Mouse (Mus musculus) intestine, postnatal 0 days (tissue): ENCODE results near the gene Ccdc158. TPM values are rescaled to one million over a fixed set of nuclear protein-coding genes. Genes with fewer than 3 reads are reported as not detected.

Experiments
- ATAC-seq: fragments of 200-750 bp; cut with Nextera tagmentation; 2 replicates; pipeline ENCODE4 v1.8.0; 2017; ENCODE audit warnings: mild to moderate bottlenecking, moderate TSS enrichment, moderate library complexity
- H3K27ac ChIP-seq: fragments of 300-500 bp; sonication (generic); 2 replicates; pipeline ENCODE4 v1.5.1; 2014; ENCODE audit warnings: mild to moderate bottlenecking, low read depth, low read length, moderate library complexity
- H3K27me3 ChIP-seq: fragments of 300-500 bp; sonication (generic); replicated peaks from 2 replicates; pipeline ENCODE4 v1.6.1; 2014; ENCODE audit warnings: low read length, mixed read lengths; ENCODE audit not compliant: control insufficient read depth, insufficient read depth
- H3K36me3 ChIP-seq: fragments of 300-500 bp; sonication (generic); 2 replicates; pipeline ENCODE4 v1.6.1; 2014; ENCODE audit warnings: mild to moderate bottlenecking, moderate library complexity; ENCODE audit not compliant: control insufficient read depth, insufficient read depth
- H3K4me1 ChIP-seq: fragments of 300-500 bp; sonication (generic); replicated peaks from 2 replicates; pipeline ENCODE4 v1.6.1; 2014; ENCODE audit warnings: antibody characterized with exemption, low read length, mixed read lengths; ENCODE audit not compliant: control insufficient read depth, insufficient read depth
- H3K4me2 ChIP-seq: fragments of 300-500 bp; sonication (generic); replicated peaks from 2 replicates; pipeline ENCODE4 v1.6.1; 2014; ENCODE audit warnings: low read depth, mild to moderate bottlenecking, moderate library complexity
- H3K4me3 ChIP-seq: fragments of 300-500 bp; sonication (generic); 2 replicates; pipeline ENCODE4 v1.5.1; 2014; ENCODE audit warnings: low read depth, low read length
- H3K9ac ChIP-seq: fragments of 300-500 bp; sonication (generic); 2 replicates; pipeline ENCODE4 v1.6.1; 2014; ENCODE audit warnings: mild to moderate bottlenecking, low read depth, low read length
- H3K9me3 ChIP-seq: fragments of 300-500 bp; sonication (generic); 2 replicates; pipeline ENCODE4 v1.6.1; 2016; ENCODE audit warnings: mixed run types; ENCODE audit not compliant: control insufficient read depth
- CTCF ChIP-seq: sonication (generic); IDR thresholded peaks from 2 replicates; pipeline ENCODE4 v1.5.1; 2016; ENCODE audit warnings: low read depth, mild to moderate bottlenecking, control low read depth, antibody characterized with exemption, moderate library complexity
- WGBS: fragments of 180-500 bp; shearing (Covaris S2); extraction: QIAGEN DNeasy Blood & Tissue Kit; methylation state at CpG from one replicate; pipeline ENCODE4 v1.1.7; 2014; 5-methylcytosine and 5-hydroxymethylcytosine counted together
- polyA plus RNA-seq: library from polyadenylated mRNA; unstranded; fragments of >200 nt; fragmentation: Nextera tagmentation; extraction: Ambion mirVana; gene quantifications from 2 replicates; pipeline ENCODE4 v1.2.1, GENCODE M21; 2015

Ccdc158 gene
- polyA plus RNA-seq, 1 experiment from 2014 or later, result 0.29 TPM

DNA sequence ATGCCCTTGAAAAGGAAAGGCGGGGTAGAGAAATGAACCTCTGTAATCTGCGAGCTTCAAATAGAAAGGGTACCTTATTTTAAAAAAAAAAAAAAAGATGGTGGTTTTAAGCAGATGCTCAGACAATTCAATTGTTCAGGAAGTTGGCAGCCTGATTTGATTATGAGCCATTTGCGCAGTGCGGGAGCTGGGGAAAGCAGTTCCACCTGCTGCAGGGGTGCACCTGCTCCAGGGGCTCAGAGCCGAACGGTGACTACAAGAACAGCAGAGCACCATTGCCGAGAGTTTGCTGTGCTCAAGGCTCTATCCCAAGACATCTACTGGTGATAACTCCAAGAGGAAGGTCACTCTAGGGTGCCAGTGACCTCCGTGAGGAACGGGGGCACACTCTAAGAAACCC lies 13.5 kb upstream of the Ccdc158 start:
- TF ChIP-seq CTCF, result no peak

DNA sequence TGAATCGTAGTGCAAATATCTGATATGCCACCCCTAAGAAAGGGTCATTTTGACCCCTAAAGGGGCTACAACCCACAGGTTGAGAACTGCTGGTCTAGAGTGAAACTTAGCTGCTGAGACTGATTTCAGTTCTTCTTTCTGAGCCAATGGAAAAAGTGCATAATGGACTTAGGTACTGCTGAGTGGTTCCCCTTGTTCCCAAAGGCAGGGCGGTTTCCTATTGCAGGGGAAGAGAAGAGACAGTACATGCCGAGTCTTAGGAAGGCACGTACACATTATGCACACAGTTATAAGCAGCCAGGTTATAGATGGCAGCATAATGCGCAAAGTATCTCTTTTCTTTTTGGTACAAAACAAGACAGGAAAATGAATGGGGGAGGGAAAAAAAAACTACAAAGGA lies 13.1 kb upstream of the Ccdc158 start:
- H3K27me3 ChIP-seq, result no peaks in the 10 kb centered on the region; the same call in 1 of the 2 replicates
- H3K4me1 ChIP-seq, result no peaks in the 10 kb centered on the region
- H3K4me2 ChIP-seq, result no peak overlapping the region
- no peak overlapping the region for H3K27ac ChIP-seq
- H3K9ac ChIP-seq, result no peak overlapping the region
- TF ChIP-seq CTCF, result no peak
- H3K36me3 ChIP-seq, result no peaks in the 10 kb centered on the region
- no peak overlapping the region for H3K4me3 ChIP-seq
- 82% methylated on average over 5 of the region's 5 CpGs for WGBS
- H3K9me3 ChIP-seq, result no peaks in the 10 kb centered on the region
- ATAC-seq, result no peak

More for the DNA sequence above, 13.5 kb upstream of the Ccdc158 start:
- H3K4me1 ChIP-seq, result no peaks in the 10 kb centered on the region
- no peak for ATAC-seq
- 86% methylated on average over 9 of the region's 9 CpGs for WGBS
- H3K4me2 ChIP-seq, result no peak overlapping the region
- no peak overlapping the region for H3K4me3 ChIP-seq
- no peak overlapping the region for H3K9ac ChIP-seq
- no peaks in the 10 kb centered on the region for H3K9me3 ChIP-seq
- H3K27me3 ChIP-seq, result no peaks in the 10 kb centered on the region; the same call in 1 of the 2 replicates
- H3K27ac ChIP-seq, result no peak overlapping the region
- H3K36me3 ChIP-seq, result no peaks in the 10 kb centered on the region

DNA sequence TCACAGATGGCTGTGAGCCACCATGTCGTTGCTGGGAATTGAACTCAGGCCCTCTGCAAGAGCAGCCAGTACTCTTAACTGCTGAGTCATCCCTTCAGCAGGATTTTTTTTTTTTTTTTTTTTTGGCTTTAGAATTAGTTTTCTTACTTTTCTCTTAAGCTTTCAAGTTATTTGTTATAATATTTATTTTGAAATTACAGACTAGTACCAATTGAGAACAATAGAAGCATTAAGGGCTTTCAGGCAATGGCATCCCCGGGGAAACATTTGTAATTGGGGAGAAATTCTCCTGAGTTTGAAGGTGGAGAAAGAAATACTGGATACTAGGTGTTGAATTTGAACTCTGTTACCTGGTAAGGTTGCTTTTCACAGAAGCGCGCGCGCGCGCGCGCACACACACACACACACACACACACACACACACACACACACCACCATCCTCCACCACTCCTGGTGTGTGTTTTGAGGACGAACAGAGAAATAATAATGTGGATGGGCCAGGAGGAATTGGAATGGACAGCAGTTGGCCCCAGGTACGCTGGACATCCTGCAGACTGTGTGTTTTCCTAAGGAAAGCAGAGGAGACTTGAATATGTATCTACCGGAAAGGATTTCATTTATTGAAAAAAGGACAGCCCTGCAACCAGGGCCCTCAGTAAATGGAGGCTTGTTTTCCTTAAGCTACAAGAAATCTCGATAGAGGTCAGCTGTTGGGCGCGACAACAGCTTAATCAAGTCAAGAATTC lies 9.8 kb upstream of the Ccdc158 start:
- Histone ChIP-seq H3K4me2 (no peak overlapping the region), H3K9me3 (no peaks in the 10 kb centered on the region), H3K4me1 (no peaks in the 10 kb centered on the region), H3K9ac (no peak overlapping the region), H3K4me3 (no peak overlapping the region), H3K27ac (no peak overlapping the region), H3K27me3 (no peaks in the 10 kb centered on the region; the same call in 1 of the 2 replicates), H3K36me3 (no peaks in the 10 kb centered on the region)
- TF ChIP-seq CTCF, result no peak
- ATAC-seq, result no peak
- WGBS, result 92% methylated on average over 16 of the region's 16 CpGs

DNA sequence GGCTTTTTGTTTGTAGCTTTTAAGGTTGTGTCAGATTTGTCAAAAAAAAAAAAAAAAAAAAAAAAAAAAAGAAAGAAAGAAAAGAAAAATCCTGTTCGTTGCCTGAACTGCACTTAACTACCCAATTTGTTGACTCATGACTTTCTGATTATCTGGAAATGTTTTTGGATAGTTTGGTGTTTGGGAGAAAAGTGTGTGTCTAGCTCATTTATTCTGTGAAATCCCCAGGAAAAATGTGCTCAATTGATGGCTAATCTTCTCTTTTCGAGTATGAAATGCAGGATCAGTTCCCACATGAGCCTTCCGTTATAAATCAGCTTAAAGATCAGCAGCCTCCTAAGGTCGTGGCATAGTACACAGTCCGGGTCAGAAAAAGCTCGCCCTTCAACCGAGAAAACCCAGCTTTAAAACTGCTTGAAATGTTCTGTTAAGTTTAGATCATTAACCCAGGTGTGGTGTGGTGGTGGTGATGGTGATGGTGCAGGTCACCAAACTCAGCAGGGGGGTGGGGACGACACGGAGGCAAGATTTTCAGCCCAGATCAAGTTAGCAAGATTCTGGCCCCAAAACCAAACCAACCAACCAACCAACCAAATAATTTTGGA lies 8.9 kb upstream of the Ccdc158 start:
- H3K36me3 ChIP-seq, result no peaks in the 10 kb centered on the region
- no peaks in the 10 kb centered on the region for H3K4me1 ChIP-seq
- 37% methylated on average over 9 of the region's 9 CpGs for WGBS
- no peak overlapping the region for H3K9ac ChIP-seq
- H3K9me3 ChIP-seq, result no peaks in the 10 kb centered on the region
- H3K4me2 ChIP-seq, result peak overlapping the region; percentile 72
- H3K27me3 ChIP-seq, result no peaks in the 10 kb centered on the region; the same call in 1 of the 2 replicates
- H3K4me3 ChIP-seq, result peak overlapping the region; percentile 43
- no peak overlapping the region for H3K27ac ChIP-seq
- ATAC-seq, result no peak
- TF ChIP-seq CTCF, result no peak

DNA sequence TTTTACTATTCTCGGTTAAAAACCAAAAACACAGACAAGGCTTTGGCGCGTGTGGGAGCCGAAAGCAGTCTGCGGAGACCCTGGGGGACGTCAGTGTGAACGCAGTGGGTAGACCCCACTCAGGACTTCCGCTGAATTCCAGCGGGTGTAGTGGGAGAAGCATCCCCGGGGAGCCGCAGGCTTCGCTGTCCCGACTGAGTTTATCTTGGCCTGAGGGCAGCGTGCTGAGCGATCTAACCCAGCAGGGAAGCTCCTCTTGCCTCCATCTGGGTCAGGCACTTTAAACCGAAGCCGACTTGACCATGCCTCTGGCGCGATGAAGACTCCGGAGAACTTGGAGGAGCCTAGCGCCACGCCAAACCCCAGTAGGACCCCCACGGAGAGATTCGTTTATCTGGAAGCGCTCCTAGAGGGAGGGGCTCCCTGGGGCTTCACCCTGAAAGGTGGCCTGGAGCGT lies 8.3 kb upstream of the Ccdc158 start, which contains the start of gene Shroom3:
Gene Shroom3, plus strand, starts transcription at position 85 of the 457 bp plus-strand sequence.
- Histone ChIP-seq H3K9ac (peak within 1 kb of the TSS; percentile 18; the same call in 1 of the 2 replicates), H3K4me3 (peak within 1 kb of the TSS; percentile 43), H3K4me2 (peak within 1 kb of the TSS; percentile 72), H3K9me3 (no peaks in the 10 kb centered on the region), H3K4me1 (no peaks in the 10 kb centered on the region), H3K27me3 (no peaks in the 10 kb centered on the region; the same call in 1 of the 2 replicates), H3K27ac (no peak within 1 kb of the TSS), H3K36me3 (no peaks in the 10 kb centered on the region)
- TF ChIP-seq CTCF, result no peak
- no peak for ATAC-seq
- WGBS, result 1% methylated on average over 26 of the region's 26 CpGs

DNA sequence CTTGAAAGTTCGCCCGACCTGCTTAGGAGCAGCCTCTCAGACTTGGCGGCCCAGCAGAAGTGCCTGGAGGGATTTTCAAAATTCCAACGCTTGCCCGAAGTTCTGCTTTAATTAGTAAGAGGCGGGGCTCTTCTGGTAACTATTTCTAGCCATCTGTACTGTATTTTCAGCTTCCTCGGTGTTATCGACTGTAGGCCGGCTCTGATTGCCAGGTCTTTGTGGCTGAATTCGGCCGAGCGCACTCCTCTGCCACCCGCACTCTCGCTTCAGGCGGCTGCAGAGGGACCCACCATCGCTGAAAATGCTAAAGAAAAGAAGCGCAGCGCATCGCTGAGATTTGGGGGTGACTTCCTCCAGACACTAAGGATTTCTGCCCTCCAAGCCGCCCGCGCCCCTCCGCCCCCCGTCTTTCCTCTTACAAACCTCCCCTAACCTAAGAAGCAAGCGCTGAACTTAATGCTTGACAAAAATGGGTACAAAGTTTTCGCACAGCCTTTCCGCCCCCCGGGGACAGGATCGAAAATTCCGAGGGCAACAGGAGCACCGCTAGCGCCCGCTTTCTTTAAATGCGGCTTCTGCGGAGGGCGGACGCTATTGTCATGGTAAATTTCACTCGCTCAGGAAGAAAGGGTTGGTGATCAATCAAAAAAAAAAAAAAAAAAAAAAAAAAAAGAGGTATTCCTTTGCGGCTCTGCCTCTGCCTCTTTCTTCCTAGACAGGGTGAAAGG lies 7.7 kb upstream of the Ccdc158 start:
- Histone ChIP-seq H3K4me1 (no peaks in the 10 kb centered on the region), H3K4me3 (peak overlapping the region; percentile 43), H3K27me3 (no peaks in the 10 kb centered on the region; the same call in 1 of the 2 replicates), H3K9ac (peak overlapping the region; percentile 18; the same call in 1 of the 2 replicates), H3K36me3 (no peaks in the 10 kb centered on the region), H3K4me2 (peak overlapping the region; percentile 72), H3K9me3 (no peaks in the 10 kb centered on the region), H3K27ac (no peak overlapping the region)
- 7% methylated on average over 39 of the region's 39 CpGs for WGBS
- TF ChIP-seq CTCF, result no peak
- ATAC-seq, result no peak
